Mouse (Mus musculus) midbrain, embryonic 11.5 days (tissue): ENCODE measurements around the gene Oasl2. TPM values are rescaled to one million over a fixed set of nuclear protein-coding genes. Genes with fewer than 3 reads are reported as not detected.

Source experiments
- microRNA-seq: library from miRNA; unstranded; fragments of <30 nt; microRNA quantifications from one replicate; pipeline ENCODE4, GENCODE M21; 2017
- polyA plus RNA-seq: library from polyadenylated mRNA; unstranded; fragments of >200 nt; fragmentation: Nextera tagmentation; extraction: Ambion mirVana; gene quantifications from 2 replicates; pipeline ENCODE4 v1.2.1, GENCODE M21; 2014

Gene Oasl2
- polyA plus RNA-seq, 1 experiment from 2014 or later: 1.3 TPM

Small RNAs within 50 kb of the gene (microRNA-seq; reads per million reads assigned to microRNA genes)
- gene Mir6240: 74.5 reads per million, percentile 49 among the genes with 10 or more reads in this experiment

Other genes starting within 250 kb of the Oasl2 start
- 0.26 TPM in 1 of 2 replicates, not detected in the other for gene Trpv4, start 238.5 kb upstream of the Oasl2 start, polyA plus RNA-seq
- gene Gltp, start 206.0 kb upstream of the Oasl2 start, polyA plus RNA-seq: 63.8 and 67.1 TPM in 2 replicates
- 13.7 and 17.4 TPM in 2 replicates for gene Tchp, start 189.2 kb upstream of the Oasl2 start, polyA plus RNA-seq
- 64.7 and 71.9 TPM in 2 replicates for gene Ankrd13a, start 122.3 kb upstream of the Oasl2 start, polyA plus RNA-seq
- gene Git2, start 121.4 kb upstream of the Oasl2 start, polyA plus RNA-seq: 29.5 and 30.0 TPM in 2 replicates
- gene 1500011B03Rik, start 73.5 kb upstream of the Oasl2 start, polyA plus RNA-seq: 150 and 157 TPM in 2 replicates
- not detected in 2 replicates for gene 4930519G04Rik, start 43.3 kb upstream of the Oasl2 start, polyA plus RNA-seq
- gene Gm9936, start 38.3 kb upstream of the Oasl2 start, polyA plus RNA-seq: 0.28 and 0.56 TPM in 2 replicates
- not detected in 2 replicates for gene Oasl1, start 26.3 kb downstream of the Oasl2 start, polyA plus RNA-seq
- 43.5 and 46.3 TPM in 2 replicates for gene 2210016L21Rik, start 45.2 kb downstream of the Oasl2 start, polyA plus RNA-seq
- gene Hnf1a, start 74.2 kb downstream of the Oasl2 start, polyA plus RNA-seq: not detected in 2 replicates
- 21.7 and 23.6 TPM in 2 replicates for gene Sppl3, start 114.2 kb downstream of the Oasl2 start, polyA plus RNA-seq
- 23.2 and 26.6 TPM in 2 replicates for gene Gm10401, start 201.4 kb downstream of the Oasl2 start, polyA plus RNA-seq
- gene Acads, start 222.4 kb downstream of the Oasl2 start, polyA plus RNA-seq: 21.6 and 23.5 TPM in 2 replicates
- gene Unc119b, start 238.0 kb downstream of the Oasl2 start, polyA plus RNA-seq: 55.1 and 64.6 TPM in 2 replicates